Mouse (Mus musculus): Measurements from ENCODE around the gene Tmem256. TPM values are rescaled to one million over a fixed set of nuclear protein-coding genes. Genes with fewer than 3 reads are reported as not detected.
"Not testable (repeated sequence)": the region's sequence is repeated elsewhere in the genome, so short reads cannot be mapped to it uniquely, and the experiment has no call there.

Tmem256 gene
- total RNA-seq, 2 experiments from 2014 or later: 113 to 114 TPM

GRCm38 (mm10) chr11:69849128-69849527, 10.8 kb downstream of the Tmem256 start:
- H3K4me3 ChIP-seq: no peak overlapping the region
- no peak overlapping the region for H3K27ac ChIP-seq
- no peak for DNase-seq (ENCODE audit: low spot score in 2 of 2)
- no peak for TF ChIP-seq CTCF (conservative IDR thresholded peaks at IDR 0.05)

- DNase-seq (ENCODE audit: low spot score in 2 of 2): no peak
- no peak for TF ChIP-seq CTCF (conservative IDR thresholded peaks at IDR 0.05)
- H3K27ac ChIP-seq: no peak overlapping the region
- H3K4me3 ChIP-seq: no peak overlapping the region
Observed at GRCm38 (mm10) chr11:69849884-69850283, 11.6 kb downstream of the Tmem256 start.

- H3K4me3 ChIP-seq: no peak overlapping the region
- no peak for DNase-seq (ENCODE audit: low spot score in 2 of 2)
- no peak overlapping the region for H3K27ac ChIP-seq
- TF ChIP-seq CTCF (conservative IDR thresholded peaks at IDR 0.05): no peak
Observed at GRCm38 (mm10) chr11:69850754-69851153, 12.4 kb downstream of the Tmem256 start.

- DNase-seq (ENCODE audit: low spot score in 2 of 2): no peak
- Histone ChIP-seq H3K4me3 (no peak overlapping the region), H3K27ac (no peak overlapping the region)
- no peak for TF ChIP-seq CTCF (conservative IDR thresholded peaks at IDR 0.05)
Observed at GRCm38 (mm10) chr11:69853994-69854393, 15.7 kb downstream of the Tmem256 start.

- Histone ChIP-seq H3K27ac (no peak overlapping the region), H3K4me3 (no peak overlapping the region)
- no peak for DNase-seq (ENCODE audit: low spot score in 2 of 2)
- no peak for TF ChIP-seq CTCF (conservative IDR thresholded peaks at IDR 0.05)
Observed at GRCm38 (mm10) chr11:69854680-69855079, 16.4 kb downstream of the Tmem256 start.

GRCm38 (mm10) chr11:69855347-69855746, 17.0 kb downstream of the Tmem256 start:
- Histone ChIP-seq H3K4me3 (no peak overlapping the region), H3K27ac (no peak overlapping the region)
- DNase-seq (ENCODE audit: low spot score in 2 of 2): no peak
- TF ChIP-seq CTCF (conservative IDR thresholded peaks at IDR 0.05): peak; percentile 68

GRCm38 (mm10) chr11:69858113-69858998, 20.0 kb downstream of the Tmem256 start, which contains the start of gene Tnk1:
Gene Tnk1 (minus strand): TSS chr11:69858730.
- no peak for DNase-seq (ENCODE audit: low spot score in 2 of 2)

GRCm38 (mm10) chr11:69863729-69864128, 25.4 kb downstream of the Tmem256 start:
- DNase-seq (ENCODE audit: low spot score in 2 of 2); H3K27ac ChIP-seq; H3K4me3 ChIP-seq: not testable (repeated sequence)

More at GRCm38 (mm10) chr11:69858113-69858998, 20.0 kb downstream of the Tmem256 start, which contains the start of gene Tnk1:
- H3K27ac ChIP-seq: no peak within 1 kb of the TSS
- no peak for TF ChIP-seq CTCF (conservative IDR thresholded peaks at IDR 0.05)
- H3K4me3 ChIP-seq: no peak within 1 kb of the TSS

GRCm38 (mm10) chr11:69864138-69864860, 26.0 kb downstream of the Tmem256 start:
- H3K27ac ChIP-seq: no peak overlapping the region
- no peak overlapping the region for H3K4me3 ChIP-seq
- DNase-seq (ENCODE audit: low spot score in 2 of 2): no peak
- TF ChIP-seq CTCF (conservative IDR thresholded peaks at IDR 0.05): no peak

GRCm38 (mm10) chr11:69865561-69865960, 27.2 kb downstream of the Tmem256 start:
- TF ChIP-seq CTCF (conservative IDR thresholded peaks at IDR 0.05): no peak
- H3K4me3 ChIP-seq: no peak overlapping the region
- H3K27ac ChIP-seq: no peak overlapping the region
- DNase-seq (ENCODE audit: low spot score in 2 of 2): no peak

- TF ChIP-seq CTCF (conservative IDR thresholded peaks at IDR 0.05): no peak
- Histone ChIP-seq H3K4me3 (no peak overlapping the region), H3K27ac (no peak overlapping the region)
- DNase-seq (ENCODE audit: low spot score in 2 of 2): no peak
Observed at GRCm38 (mm10) chr11:69867335-69867734, 29.0 kb downstream of the Tmem256 start.

GRCm38 (mm10) chr11:69870289-69871069, 32.2 kb downstream of the Tmem256 start:
- no peak overlapping the region for H3K27ac ChIP-seq
- TF ChIP-seq CTCF (conservative IDR thresholded peaks at IDR 0.05): no peak
- no peak overlapping the region for H3K4me3 ChIP-seq
- DNase-seq (ENCODE audit: low spot score in 2 of 2): no peak

- TF ChIP-seq CTCF (conservative IDR thresholded peaks at IDR 0.05): no peak
- no peak for DNase-seq (ENCODE audit: low spot score in 2 of 2)
Observed at GRCm38 (mm10) chr11:69871822-69872221, 33.5 kb downstream of the Tmem256 start.

More at GRCm38 (mm10) chr11:69871822-69872221, 33.5 kb downstream of the Tmem256 start:
- no peak overlapping the region for H3K27ac ChIP-seq
- no peak overlapping the region for H3K4me3 ChIP-seq
